Mouse (Mus musculus) small intestine, adult 2 months (tissue): ENCODE data around the gene Rsbn1l. TPM values are rescaled to one million over a fixed set of nuclear protein-coding genes. Genes with fewer than 3 reads are reported as not detected.

Source experiments
- H3K27ac ChIP-seq: fragments of 200-500 bp; 2 replicates; pipeline ENCODE4 v1.5.1; 2012; ENCODE audit warnings: low read depth, low read length, control low read depth, inconsistent platforms; ENCODE audit not compliant: insufficient read depth
- H3K27me3 ChIP-seq: fragments of 200-500 bp; 2 replicates; pipeline ENCODE4 v1.6.1; 2012; ENCODE audit warnings: mild to moderate bottlenecking, moderate library complexity, low read length, inconsistent platforms; ENCODE audit not compliant: control insufficient read depth, insufficient read depth
- H3K36me3 ChIP-seq: fragments of 200-500 bp; 2 replicates; pipeline ENCODE4 v1.6.1; 2012; ENCODE audit warnings: mild to moderate bottlenecking, low read length, control low read depth, inconsistent platforms; ENCODE audit not compliant: control insufficient read depth, insufficient read depth
- H3K4me1 ChIP-seq: fragments of 200-500 bp; 2 replicates; pipeline ENCODE4 v1.6.1; 2012; ENCODE audit warnings: low read length, inconsistent platforms, mixed read lengths; ENCODE audit not compliant: control insufficient read depth, insufficient read depth, insufficient read length
- H3K4me3 ChIP-seq: fragments of 200-500 bp; 2 replicates; pipeline ENCODE4 v1.5.1; 2012; ENCODE audit warnings: low read depth, mild to moderate bottlenecking, control low read depth, inconsistent platforms, low read length, moderate library complexity
- CTCF ChIP-seq: fragments of 200-500 bp; IDR thresholded peaks from 2 replicates; pipeline ENCODE4 v1.5.1; 2012; ENCODE audit warnings: low read depth, mild to moderate bottlenecking, control low read depth, inconsistent platforms, low read length, moderate library complexity, mixed read lengths; ENCODE audit not compliant: insufficient replicate concordance, insufficient read length; ENCODE audit errors: extremely low read depth
- POLR2A ChIP-seq: fragments of 200-500 bp; IDR thresholded peaks from 2 replicates; pipeline ENCODE4 v1.6.1; 2012; ENCODE audit warnings: low read depth, mild to moderate bottlenecking, control low read depth, inconsistent platforms, low read length, moderate library complexity
- WGBS: fragments of 180-500 bp; shearing (Covaris S2); methylation state at CpG from one replicate; pipeline ENCODE4 v1.1.7; 2018; 5-methylcytosine and 5-hydroxymethylcytosine counted together
- polyA plus RNA-seq: library from polyadenylated mRNA; depleted of rRNA; stranded (reverse); fragments of >200 nt; gene quantifications from 2 replicates; pipeline ENCODE4 v1.2.3, GENCODE M21; 2012

Gene Rsbn1l
- polyA plus RNA-seq, 1 experiment, result 3.4 TPM

DNA sequence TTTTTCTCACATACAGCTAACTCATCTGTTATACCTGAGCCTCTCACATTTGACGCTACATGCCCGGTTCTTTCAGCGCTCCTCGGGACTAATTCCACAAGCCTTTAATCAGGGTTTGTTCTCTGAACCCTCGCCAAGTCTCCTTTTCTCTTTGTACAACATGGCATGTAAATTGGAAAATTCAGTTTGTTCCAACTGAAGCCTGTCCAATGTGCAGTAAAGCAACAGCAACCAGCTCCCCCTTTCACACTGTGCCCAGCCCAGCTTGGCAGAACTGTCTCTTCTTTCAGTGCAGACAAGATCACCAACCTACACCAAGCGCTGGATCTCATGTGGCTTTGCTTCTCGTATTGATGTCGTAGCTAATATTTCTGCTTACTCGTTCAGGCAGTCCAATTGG, 7.1 kb upstream of the Rsbn1l start:
- TF ChIP-seq POLR2A, result no peak
- TF ChIP-seq CTCF, result no peak
- Histone ChIP-seq H3K27ac (no peak overlapping the region), H3K36me3 (no peaks in the 10 kb centered on the region), H3K27me3 (no peaks in the 10 kb centered on the region), H3K4me1 (no peaks in the 10 kb centered on the region), H3K4me3 (no peak overlapping the region)
- 92% methylated on average over 9 of the region's 9 CpGs for WGBS

DNA sequence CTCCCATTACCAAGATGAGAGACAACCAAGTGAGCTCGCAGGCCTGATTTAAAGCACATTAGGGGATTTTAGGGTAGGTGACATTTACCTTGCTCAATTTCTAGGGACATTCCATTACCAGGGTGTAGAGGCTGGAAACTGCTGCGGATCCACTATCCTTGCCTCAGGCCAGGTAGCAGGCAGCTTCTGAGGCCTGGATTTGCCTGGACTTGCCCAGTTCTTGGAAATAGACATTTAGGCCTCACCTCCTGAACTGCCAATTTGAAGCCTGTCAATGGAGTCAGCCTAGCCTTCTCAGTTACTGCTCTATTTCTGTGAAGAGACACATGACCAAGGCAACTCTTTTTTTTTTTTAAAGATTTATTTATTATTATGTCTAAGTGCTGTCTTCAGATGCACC, 4.7 kb upstream of the Rsbn1l start:
- TF ChIP-seq POLR2A, result no peak
- no peak for TF ChIP-seq CTCF
- H3K36me3 ChIP-seq, result no peaks in the 10 kb centered on the region
- H3K4me3 ChIP-seq, result no peak overlapping the region
- no peak overlapping the region for H3K27ac ChIP-seq
- no peaks in the 10 kb centered on the region for H3K27me3 ChIP-seq
- no peaks in the 10 kb centered on the region for H3K4me1 ChIP-seq
- 98% methylated on average over 2 of the region's 2 CpGs for WGBS

DNA sequence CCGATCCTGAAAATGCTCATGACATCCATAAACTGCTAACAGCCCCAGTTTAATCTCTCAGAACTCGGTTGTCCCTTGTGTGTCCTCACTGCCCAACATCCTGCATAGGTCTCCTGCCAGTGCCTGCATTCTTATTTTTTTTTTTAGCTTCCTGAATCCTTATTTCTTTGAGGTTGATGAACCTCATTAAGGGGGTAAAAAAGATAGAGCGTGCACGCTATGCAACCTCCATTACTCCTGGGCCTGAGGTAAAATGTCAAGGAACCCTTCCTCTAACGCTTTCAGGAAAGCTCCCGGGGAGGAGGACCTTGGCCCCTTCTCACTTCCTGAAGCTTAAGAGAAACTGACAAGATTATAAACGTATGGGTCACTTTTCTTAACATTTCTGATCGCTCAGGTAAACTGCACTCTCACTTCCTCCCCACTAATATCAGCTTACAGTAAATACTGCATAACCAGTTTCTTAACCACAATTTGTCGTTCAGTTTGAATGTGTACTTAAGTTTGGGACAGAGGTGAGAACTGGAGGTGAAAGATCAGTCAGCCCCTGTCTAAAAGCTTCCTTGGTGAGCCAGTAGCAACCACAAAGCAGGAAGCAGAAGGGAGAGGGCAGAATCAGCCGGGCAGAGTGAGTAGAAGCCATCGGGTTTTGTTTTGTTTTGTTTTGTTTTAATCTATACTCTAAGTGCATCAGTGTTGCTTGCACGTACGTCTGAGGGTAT, 923 bp downstream of the Rsbn1l start:
- H3K4me3 ChIP-seq, result no peak overlapping the region
- TF ChIP-seq POLR2A (no peak), CTCF (no peak)
- H3K27ac ChIP-seq, result peak overlapping the region; percentile 61

DNA sequence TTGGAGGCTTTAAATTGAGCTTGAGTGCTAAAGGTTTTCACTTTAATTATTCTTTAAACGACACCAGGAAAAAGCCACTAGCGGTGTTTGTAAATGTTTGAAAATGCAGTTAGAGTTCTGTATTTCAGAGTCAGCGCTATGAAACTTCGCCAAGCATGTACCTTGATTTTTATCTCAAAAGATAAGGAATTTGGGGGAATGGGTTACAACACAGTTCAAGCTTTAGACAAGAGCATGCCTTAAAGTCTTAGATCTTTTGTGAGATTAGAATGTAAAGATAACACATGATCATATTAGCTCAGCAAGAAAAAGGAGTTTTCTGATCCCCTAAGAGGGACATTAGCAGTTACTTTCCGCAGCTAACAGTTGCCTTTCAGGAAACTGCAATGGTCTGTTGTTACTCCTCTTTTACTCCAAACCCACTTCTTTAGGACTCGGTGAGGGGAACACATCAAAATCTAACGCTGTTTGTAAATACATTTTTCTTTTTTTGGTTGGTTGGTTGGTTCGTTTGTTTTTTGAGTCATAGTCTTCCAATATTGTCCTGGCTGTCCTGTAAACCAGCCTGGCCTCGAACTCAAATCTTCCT, 3.8 kb downstream of the Rsbn1l start:
- no peaks in the 10 kb centered on the region for H3K36me3 ChIP-seq
- 14% methylated on average over 9 of the region's 9 CpGs for WGBS

More for the DNA sequence above, 923 bp downstream of the Rsbn1l start:
- Histone ChIP-seq H3K27me3 (no peaks in the 10 kb centered on the region), H3K36me3 (no peaks in the 10 kb centered on the region), H3K4me1 (peaks cover 2% of the 10 kb centered on the region; the same call in 1 of the 2 replicates)
- 20% methylated on average over 13 of the region's 13 CpGs for WGBS

DNA sequence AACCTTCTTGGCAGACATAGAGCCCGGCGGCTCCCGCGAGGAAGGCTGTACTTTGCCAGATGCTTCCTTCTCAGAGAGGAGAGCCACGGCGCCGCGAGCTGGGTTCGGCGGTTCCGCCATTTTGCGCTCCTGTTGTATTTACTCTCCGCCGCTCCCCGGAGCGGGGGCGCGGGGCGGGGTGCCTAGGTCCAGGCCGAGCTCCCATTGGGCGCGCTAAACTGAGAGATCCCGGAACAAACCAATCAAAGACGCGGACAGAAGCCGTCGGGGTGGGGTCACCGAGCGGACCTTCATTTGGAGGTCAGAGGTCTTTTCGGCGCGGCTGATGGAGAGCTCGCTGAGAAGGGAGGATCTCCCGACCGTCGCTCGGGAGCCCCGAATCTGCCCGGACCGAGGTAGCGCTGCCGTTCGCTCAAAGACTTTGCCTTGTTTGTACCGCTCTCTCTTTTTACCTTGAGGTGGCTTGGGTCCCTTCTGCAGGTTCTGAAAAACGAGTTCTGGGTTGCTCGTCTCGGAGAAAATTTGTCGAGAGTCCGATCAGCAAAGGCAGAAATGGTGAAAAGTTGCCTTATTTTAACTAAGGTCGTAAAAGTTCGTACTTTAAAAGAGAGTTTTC, 4.4 kb downstream of the Rsbn1l start:
- Histone ChIP-seq H3K4me1 (peaks cover 8% of the 10 kb centered on the region), H3K27ac (peak overlapping the region; percentile 91), H3K36me3 (no peaks in the 10 kb centered on the region), H3K27me3 (no peaks in the 10 kb centered on the region), H3K4me3 (peak overlapping the region; percentile 87)
- WGBS, result under 1% methylated on average over 51 of the region's 51 CpGs
- TF ChIP-seq CTCF (no peak), POLR2A (peak; percentile 97)

More for the DNA sequence above, 3.8 kb downstream of the Rsbn1l start:
- Histone ChIP-seq H3K27ac (peak overlapping the region; percentile 87), H3K4me3 (peak overlapping the region; percentile 87; the same call in 1 of the 2 replicates), H3K27me3 (no peaks in the 10 kb centered on the region), H3K4me1 (peaks cover 6% of the 10 kb centered on the region; the same call in 1 of the 2 replicates)
- no peak for TF ChIP-seq CTCF
- TF ChIP-seq POLR2A, result no peak

DNA sequence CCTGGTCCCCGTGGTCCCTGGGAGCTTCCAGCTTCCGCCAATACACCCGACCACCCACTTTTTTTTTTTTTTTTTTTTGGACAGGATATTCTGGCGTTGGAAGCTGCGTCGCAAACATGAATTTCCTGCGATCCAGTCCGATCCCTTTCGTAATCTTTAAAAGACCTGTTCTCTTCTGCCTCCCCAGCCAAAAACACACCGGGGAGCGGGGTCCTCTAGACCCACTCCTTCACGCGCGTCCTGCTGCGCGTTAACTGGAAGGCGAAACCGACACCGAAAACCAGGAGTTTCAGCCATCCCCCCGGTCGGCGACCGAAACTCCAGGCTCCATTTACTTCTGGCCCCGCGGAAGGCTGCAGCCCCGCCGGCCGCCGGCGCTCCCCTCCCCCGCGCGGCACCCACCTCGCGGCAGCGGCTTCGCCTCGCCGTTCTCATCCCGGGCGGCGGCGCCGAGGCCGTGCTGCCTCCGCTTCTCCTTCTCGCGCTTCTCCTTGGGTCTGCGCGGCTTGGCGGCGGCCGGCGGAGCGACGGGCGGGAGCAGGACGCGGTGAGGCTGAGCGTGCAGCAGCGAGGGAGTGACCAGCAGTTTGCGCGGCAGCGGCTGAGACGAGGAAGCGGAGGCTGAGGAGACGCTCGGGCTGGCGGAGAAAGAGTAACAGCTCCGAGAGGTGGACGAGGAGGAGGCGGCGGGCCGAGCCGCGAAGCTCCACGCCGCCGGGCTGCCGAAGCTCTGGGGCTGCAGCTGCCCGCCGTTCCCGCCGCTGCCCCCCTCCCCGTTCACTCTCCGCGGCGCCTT, 5.1 kb downstream of the Rsbn1l start:
- Histone ChIP-seq H3K27me3 (no peaks in the 10 kb centered on the region), H3K27ac (peak overlapping the region; percentile 91), H3K4me1 (peaks cover 10% of the 10 kb centered on the region), H3K36me3 (no peaks in the 10 kb centered on the region), H3K4me3 (peak overlapping the region; percentile 78)
- WGBS, result under 1% methylated on average over 88 of the region's 88 CpGs
- no peak for TF ChIP-seq POLR2A
- no peak for TF ChIP-seq CTCF

DNA sequence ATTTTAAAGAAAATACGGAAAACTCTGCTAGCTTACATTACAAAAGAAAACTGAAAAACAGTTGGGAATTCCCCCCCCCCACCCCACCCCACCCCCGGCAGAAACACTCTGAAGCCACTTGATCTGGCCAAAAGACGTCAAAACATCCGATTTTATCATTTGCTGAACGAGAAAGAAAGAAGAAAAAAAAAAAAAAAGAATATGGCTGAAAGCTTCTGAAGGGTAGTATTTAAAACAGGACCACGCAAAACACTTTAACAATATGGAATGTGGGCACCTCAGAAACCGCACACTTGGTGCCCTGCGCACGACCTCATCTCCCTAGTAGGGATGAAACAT, 5.7 kb downstream of the Rsbn1l start:
- Histone ChIP-seq H3K36me3 (no peaks in the 10 kb centered on the region), H3K27me3 (no peaks in the 10 kb centered on the region), H3K4me3 (peak overlapping the region; percentile 78), H3K4me1 (peaks cover 11% of the 10 kb centered on the region), H3K27ac (peak overlapping the region; percentile 91; the same call in 1 of the 2 replicates)
- under 1% methylated on average over 9 of the region's 9 CpGs for WGBS
- TF ChIP-seq CTCF (no peak), POLR2A (no peak)
